Mouse (Mus musculus) bone marrow, adult 2 months (tissue): ENCODE data around the gene Tenm4.

Experiments used
- CTCF ChIP-seq: fragments of 200-500 bp; IDR thresholded peaks from 2 replicates; pipeline ENCODE4 v1.5.1; 2011; ENCODE audit warnings: low read length, control low read depth; ENCODE audit not compliant: control insufficient read depth, insufficient read depth
- POLR2A ChIP-seq: fragments of 200-500 bp; IDR thresholded peaks from 2 replicates; pipeline ENCODE4 v1.6.1; 2011; ENCODE audit warnings: low read depth, mild to moderate bottlenecking, control low read depth, low read length, borderline replicate concordance; ENCODE audit not compliant: control insufficient read depth

- no peak for TF ChIP-seq CTCF
- no peak for TF ChIP-seq POLR2A
These were observed 255.9 kb downstream of the Tenm4 start for GRCm38 (mm10) chr7:96426954-96427353.
